Mouse (Mus musculus) subcutaneous adipose tissue, adult 2 months (tissue): ENCODE results near the gene Pla2g2c. TPM values are rescaled to one million over a fixed set of nuclear protein-coding genes. Genes with fewer than 3 reads are reported as not detected.

Experiments used
- polyA plus RNA-seq: library from polyadenylated mRNA; depleted of rRNA; stranded (reverse); fragments of >200 nt; gene quantifications from 2 replicates; pipeline ENCODE4 v1.2.3, GENCODE M21; 2012; ENCODE audit warnings: low replicate concordance; rRNA removed

Gene Pla2g2c
- polyA plus RNA-seq, result 0.12 TPM in 1 of 2 replicates, not detected in the other

GRCm38 (mm10) chr4:138724354-138725126 lies at the start of gene Pla2g2c:
Gene Pla2g2c (plus strand): TSS chr4:138724792.

GRCm38 (mm10) chr4:138737031-138737430 lies 12.4 kb downstream of the Pla2g2c start, which contains the start of gene Ubxn10:
Gene Ubxn10 (minus strand): TSS chr4:138737167.

GRCm38 (mm10) chr4:138757416-138757815 lies 32.8 kb downstream of the Pla2g2c start, which contains the start of gene Pla2g2f:
Gene Pla2g2f (minus strand): TSS chr4:138757626.

GRCm38 (mm10) chr4:138775435-138775834 lies 50.8 kb downstream of the Pla2g2c start, which contains the start of gene Pla2g2d:
Gene Pla2g2d (plus strand): TSS chr4:138775735.

Other genes starting within 250 kb of the Pla2g2c start
- gene Vwa5b1, start 88.9 kb upstream of the Pla2g2c start, polyA plus RNA-seq, result not detected in 2 replicates
- gene Ubxn10, start 12.4 kb downstream of the Pla2g2c start, polyA plus RNA-seq, result 0.27 and 2.8 TPM in 2 replicates
- not detected in 2 replicates for gene Pla2g2f, start 32.8 kb downstream of the Pla2g2c start, polyA plus RNA-seq
- gene Pla2g2d, start 50.9 kb downstream of the Pla2g2c start, polyA plus RNA-seq, result 7.6 and 13.3 TPM in 2 replicates
- 5.8 and 11.2 TPM in 2 replicates for gene Pla2g5, start 138.7 kb downstream of the Pla2g2c start, polyA plus RNA-seq
- 0.51 TPM in 1 of 2 replicates, not detected in the other for gene Gm13030, start 149.2 kb downstream of the Pla2g2c start, polyA plus RNA-seq
- 2.8 and 35.2 TPM in 2 replicates for gene Pla2g2e, start 153.2 kb downstream of the Pla2g2c start, polyA plus RNA-seq
- gene Otud3, start 189.2 kb downstream of the Pla2g2c start, polyA plus RNA-seq, result 9.3 and 9.5 TPM in 2 replicates
- gene Rnf186, start 242.3 kb downstream of the Pla2g2c start, polyA plus RNA-seq, result 0.09 and 1.5 TPM in 2 replicates
- 12.7 and 15.2 TPM in 2 replicates for gene Tmco4, start 248.1 kb downstream of the Pla2g2c start, polyA plus RNA-seq